Mouse (Mus musculus) embryonic facial prominence, embryonic 15.5 days (tissue): ENCODE data around the gene Map3k5. TPM values are rescaled to one million over a fixed set of nuclear protein-coding genes. Genes with fewer than 3 reads are reported as not detected.

Experiments used
- ATAC-seq: fragments of 200-750 bp; cut with Nextera tagmentation; 2 replicates; pipeline ENCODE4 v1.8.0; 2017; ENCODE audit warnings: low read depth, moderate TSS enrichment; ENCODE audit not compliant: insufficient number of reproducible peaks, low FRiP score, low TSS enrichment
- H3K27ac ChIP-seq: fragments of 300-500 bp; sonication (generic); replicated peaks from 2 replicates; pipeline ENCODE4 v1.5.1; 2015; ENCODE audit warnings: mild to moderate bottlenecking, inconsistent platforms
- H3K27me3 ChIP-seq: fragments of 300-500 bp; sonication (generic); 2 replicates; pipeline ENCODE4 v1.6.1; 2015; ENCODE audit warnings: inconsistent platforms
- H3K36me3 ChIP-seq: fragments of 300-500 bp; sonication (generic); 2 replicates; pipeline ENCODE4 v1.6.1; 2015; ENCODE audit warnings: mild to moderate bottlenecking, inconsistent platforms
- H3K4me1 ChIP-seq: fragments of 300-500 bp; sonication (generic); 2 replicates; pipeline ENCODE4 v1.6.1; 2015; ENCODE audit warnings: inconsistent platforms
- H3K4me2 ChIP-seq: fragments of 300-500 bp; sonication (generic); replicated peaks from 2 replicates; pipeline ENCODE4 v1.6.1; 2015; ENCODE audit warnings: mild to moderate bottlenecking, inconsistent platforms
- H3K4me3 ChIP-seq: fragments of 300-500 bp; sonication (generic); replicated peaks from 2 replicates; pipeline ENCODE4 v1.5.1; 2015; ENCODE audit warnings: mild to moderate bottlenecking, inconsistent platforms
- H3K9ac ChIP-seq: fragments of 300-500 bp; sonication (generic); 2 replicates; pipeline ENCODE4 v1.6.1; 2015; ENCODE audit warnings: inconsistent platforms
- H3K9me3 ChIP-seq: fragments of 300-500 bp; sonication (generic); replicated peaks from 2 replicates; pipeline ENCODE4 v1.6.1; 2016; ENCODE audit warnings: inconsistent platforms
- WGBS: fragments of 180-500 bp; shearing (Covaris S2); methylation state at CpG from one replicate; pipeline ENCODE4 v1.1.7; 2015; 5-methylcytosine and 5-hydroxymethylcytosine counted together
- polyA plus RNA-seq: library from polyadenylated mRNA; unstranded; fragments of >200 nt; fragmentation: Nextera tagmentation; extraction: Ambion mirVana; gene quantifications from 2 replicates; pipeline ENCODE4 v1.2.1, GENCODE M21; 2015

Gene Map3k5
- polyA plus RNA-seq, 1 experiment from 2014 or later, result 2.1 TPM

DNA sequence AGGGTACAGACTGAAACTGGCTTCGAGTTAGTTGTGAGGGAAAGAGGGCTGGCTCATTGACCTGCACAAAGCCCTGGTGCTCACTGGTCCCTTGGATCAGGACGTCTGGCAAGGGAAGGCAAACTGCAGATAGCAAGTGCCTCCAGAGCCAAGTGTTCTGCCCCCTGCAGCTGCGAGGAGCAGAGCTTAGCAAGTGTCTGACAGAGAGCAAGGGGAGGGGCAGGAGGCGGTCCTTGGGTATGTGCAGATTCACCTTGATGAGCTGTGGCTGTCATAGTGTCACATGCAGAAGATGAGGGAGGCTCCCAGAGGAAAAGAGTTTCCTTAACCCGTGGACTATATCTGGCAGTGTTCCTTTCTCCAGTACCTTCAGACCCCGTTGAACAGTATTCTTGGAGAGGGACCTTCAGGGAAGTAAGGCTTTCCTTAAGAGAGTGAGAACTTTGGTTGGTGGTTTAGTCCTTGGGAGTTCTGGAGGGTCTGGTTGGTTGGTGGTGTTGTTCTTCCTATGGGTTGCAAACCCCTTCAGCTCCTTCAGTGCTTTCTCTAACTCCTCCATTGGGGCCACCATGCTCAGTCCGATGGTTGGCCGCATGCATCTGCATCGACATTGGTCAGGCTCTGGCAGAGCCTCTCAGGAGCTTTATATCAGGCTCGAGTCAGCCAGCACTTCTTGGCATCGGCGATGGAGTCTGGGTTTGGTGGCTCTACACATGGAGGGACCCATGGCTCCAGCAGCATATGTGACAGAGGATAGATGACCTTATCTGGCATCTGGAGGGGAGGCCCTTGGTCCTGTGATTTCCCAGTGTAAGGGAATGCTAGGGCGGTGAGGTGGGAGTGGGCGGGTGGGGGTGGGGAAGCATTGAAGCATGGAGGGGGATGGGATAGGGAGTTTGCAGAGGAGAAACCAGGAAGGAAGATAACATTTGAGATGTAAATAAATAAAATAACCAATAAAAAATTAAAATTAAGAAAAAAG, 60.5 kb downstream of the Map3k5 start:
- Histone ChIP-seq H3K9me3 (no peaks in the 10 kb centered on the region), H3K36me3 (no peaks in the 10 kb centered on the region), H3K27me3 (no peaks in the 10 kb centered on the region), H3K9ac (no peak overlapping the region), H3K27ac (no peak overlapping the region), H3K4me3 (no peak overlapping the region), H3K4me1 (no peaks in the 10 kb centered on the region), H3K4me2 (no peak overlapping the region)
- WGBS, result 70% methylated on average over 14 of the region's 14 CpGs
- ATAC-seq, result no peak

DNA sequence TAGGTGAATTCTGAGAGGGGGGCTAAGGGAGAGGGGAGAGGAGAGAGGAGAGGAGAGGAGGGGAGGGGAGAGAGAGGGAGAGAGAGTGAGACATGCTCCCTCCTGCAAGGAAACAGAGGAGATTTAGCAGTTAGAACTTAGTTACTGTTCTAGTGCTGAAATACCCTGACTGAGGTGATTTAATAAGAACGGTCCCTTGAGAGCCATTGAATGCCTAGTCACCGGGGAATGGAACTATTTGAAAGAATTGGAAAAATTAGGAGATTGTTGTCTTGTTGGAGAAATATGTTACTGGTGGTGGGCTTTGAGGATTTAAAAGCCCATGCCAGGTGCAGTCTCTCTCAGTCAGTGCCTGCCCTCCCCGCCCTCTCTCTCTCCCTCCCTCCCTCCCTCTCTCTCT, 61.9 kb downstream of the Map3k5 start:
- Histone ChIP-seq H3K4me3 (no peak overlapping the region), H3K4me2 (no peak overlapping the region), H3K27ac (no peak overlapping the region), H3K36me3 (no peaks in the 10 kb centered on the region), H3K9me3 (no peaks in the 10 kb centered on the region), H3K4me1 (no peaks in the 10 kb centered on the region), H3K27me3 (no peaks in the 10 kb centered on the region), H3K9ac (no peak overlapping the region)
- ATAC-seq, result no peak
- 69% methylated on average over 3 of the region's 3 CpGs for WGBS

DNA sequence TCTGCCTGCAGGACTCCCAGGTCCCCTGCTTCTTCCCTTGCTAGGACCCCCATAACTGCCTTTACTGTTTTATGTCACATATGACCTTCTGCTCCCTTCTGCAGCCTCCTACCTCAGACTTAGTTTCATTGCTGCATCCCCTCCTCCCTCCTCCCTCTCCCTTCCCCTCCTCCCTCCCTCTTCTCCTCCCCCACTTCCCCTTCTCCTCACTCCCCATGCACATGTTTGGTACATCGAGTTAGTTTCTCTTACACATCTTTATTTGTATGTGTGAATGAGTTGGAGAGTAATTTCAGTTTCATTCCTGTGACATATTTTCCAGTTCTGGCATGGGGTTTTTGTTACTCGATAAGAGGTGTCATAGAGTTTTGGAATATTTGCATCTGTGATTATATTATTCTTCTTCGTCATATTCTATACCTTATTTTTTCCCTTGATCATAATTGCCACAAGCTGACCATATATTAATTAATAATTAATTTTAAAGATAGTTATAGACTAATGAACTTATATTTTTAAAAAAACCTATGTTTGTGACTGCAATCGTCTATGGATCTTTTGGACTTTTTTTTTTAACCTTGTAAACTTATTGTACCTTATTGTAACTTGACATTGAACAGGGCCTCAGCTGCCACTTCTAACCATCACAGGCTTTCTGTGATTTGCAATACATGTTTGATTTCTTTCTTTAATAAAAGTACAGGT, 65.6 kb downstream of the Map3k5 start:
- H3K9me3 ChIP-seq, result no peaks in the 10 kb centered on the region
- no peak for ATAC-seq
- H3K4me2 ChIP-seq, result no peak overlapping the region
- no peak overlapping the region for H3K9ac ChIP-seq
- H3K27me3 ChIP-seq, result no peaks in the 10 kb centered on the region
- no peak overlapping the region for H3K4me3 ChIP-seq
- 62% methylated on average over 4 of the region's 4 CpGs for WGBS
- no peak overlapping the region for H3K27ac ChIP-seq
- H3K36me3 ChIP-seq, result no peaks in the 10 kb centered on the region
- 0 out of 2 replicates have a peak, but pooled peaks cover 8% of the 10 kb centered on the region for H3K4me1 ChIP-seq

DNA sequence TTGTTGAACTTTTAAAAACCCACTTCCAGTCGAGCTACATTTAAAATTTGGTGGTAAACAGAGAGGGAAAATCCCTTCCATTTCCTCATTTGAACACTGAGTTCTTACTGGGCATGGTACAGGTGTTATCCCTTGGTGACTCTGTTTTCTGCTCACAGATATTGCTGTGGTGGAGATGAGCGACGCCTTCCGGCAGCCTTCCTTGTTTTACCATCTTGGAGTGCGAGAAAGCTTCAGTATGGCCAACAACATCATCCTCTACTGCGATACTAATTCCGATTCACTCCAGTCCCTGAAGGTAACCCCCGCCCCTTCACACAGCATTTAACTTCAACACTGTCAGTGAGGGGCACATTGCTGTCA, 66.1 kb downstream of the Map3k5 start:
- no peak for ATAC-seq
- H3K4me1 ChIP-seq, result 0 out of 2 replicates have a peak, but pooled peaks cover 8% of the 10 kb centered on the region
- H3K36me3 ChIP-seq, result no peaks in the 10 kb centered on the region
- no peak overlapping the region for H3K4me3 ChIP-seq
- H3K27ac ChIP-seq, result no peak overlapping the region
- 63% methylated on average over 8 of the region's 8 CpGs for WGBS
- no peaks in the 10 kb centered on the region for H3K9me3 ChIP-seq
- H3K4me2 ChIP-seq, result no peak overlapping the region
- H3K9ac ChIP-seq, result no peak overlapping the region
- H3K27me3 ChIP-seq, result no peaks in the 10 kb centered on the region

DNA sequence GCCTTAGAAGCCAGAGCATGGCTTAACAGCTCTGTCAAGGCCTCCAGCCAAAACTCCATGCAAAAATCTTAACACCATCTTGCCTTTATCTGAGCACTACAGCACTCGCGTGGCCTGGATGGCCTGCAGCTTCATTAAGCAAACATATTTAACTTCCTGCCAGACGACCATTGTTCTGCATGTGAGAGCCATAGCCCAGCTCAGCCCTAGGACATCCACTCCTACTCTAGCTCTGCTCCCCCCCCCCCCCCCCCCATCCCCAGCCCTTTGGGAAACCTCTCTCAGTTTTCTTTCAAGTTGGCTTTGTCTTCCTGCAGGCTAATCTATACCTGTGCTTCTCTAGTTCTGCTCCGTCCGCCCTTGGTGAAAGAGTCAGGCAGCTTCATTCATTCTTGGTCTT, 67.7 kb downstream of the Map3k5 start:
- no peak overlapping the region for H3K9ac ChIP-seq
- 26% methylated on average over 5 of the region's 5 CpGs for WGBS
- H3K4me2 ChIP-seq, result no peak overlapping the region
- H3K4me1 ChIP-seq, result 0 out of 2 replicates have a peak, but pooled peaks cover 8% of the 10 kb centered on the region
- ATAC-seq, result no peak
- H3K36me3 ChIP-seq, result no peaks in the 10 kb centered on the region
- no peak overlapping the region for H3K4me3 ChIP-seq
- H3K27ac ChIP-seq, result no peak overlapping the region
- no peaks in the 10 kb centered on the region for H3K9me3 ChIP-seq
- no peaks in the 10 kb centered on the region for H3K27me3 ChIP-seq

DNA sequence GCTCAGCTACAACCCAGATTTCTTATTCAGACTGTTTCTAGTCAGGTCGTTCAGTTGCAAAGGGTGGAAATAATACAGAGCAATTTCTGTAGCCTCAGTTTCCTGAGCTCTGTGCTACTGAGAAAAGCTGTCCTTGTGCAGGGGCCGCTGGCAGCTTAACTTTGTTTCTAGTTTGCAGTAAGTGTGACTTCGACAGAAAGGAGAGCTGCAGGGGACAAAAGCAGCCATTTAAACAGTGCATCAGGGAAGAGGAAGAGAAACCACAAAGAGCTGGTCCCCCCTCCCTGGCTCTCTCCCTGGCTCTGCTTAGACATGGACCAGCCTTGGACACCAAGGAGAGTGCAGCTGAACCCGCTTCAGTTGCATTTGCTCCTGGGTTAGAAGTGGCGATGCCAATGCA, 68.7 kb downstream of the Map3k5 start:
- H3K9me3 ChIP-seq, result no peaks in the 10 kb centered on the region
- no peak overlapping the region for H3K4me3 ChIP-seq
- no peak overlapping the region for H3K4me2 ChIP-seq
- H3K9ac ChIP-seq, result no peak overlapping the region
- no peak overlapping the region for H3K27ac ChIP-seq
- WGBS, result 37% methylated on average over 5 of the region's 5 CpGs
- H3K4me1 ChIP-seq, result 0 out of 2 replicates have a peak, but pooled peaks cover 8% of the 10 kb centered on the region
- ATAC-seq, result no peak
- no peaks in the 10 kb centered on the region for H3K27me3 ChIP-seq
- H3K36me3 ChIP-seq, result no peaks in the 10 kb centered on the region

DNA sequence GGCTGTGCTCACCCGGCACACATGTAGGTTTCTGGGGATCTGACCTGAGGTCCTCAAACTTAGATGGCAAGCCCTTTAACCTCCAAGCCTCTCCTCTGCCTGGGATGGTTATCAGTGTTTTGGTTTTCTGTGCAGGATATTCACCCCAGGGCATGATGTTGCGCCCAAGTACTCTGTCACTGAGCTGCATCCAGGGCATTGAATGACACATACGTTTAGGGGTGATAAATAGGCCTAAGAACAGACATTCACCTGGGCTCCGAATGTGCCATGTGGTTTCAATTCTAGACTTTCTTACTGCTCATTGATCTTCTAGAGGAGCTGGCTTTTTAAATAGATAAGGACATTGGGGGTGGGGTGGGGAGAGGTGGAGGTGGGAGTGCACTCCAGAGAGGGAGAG, 70.5 kb downstream of the Map3k5 start:
- 51% methylated on average over 4 of the region's 4 CpGs for WGBS
- Histone ChIP-seq H3K9me3 (no peaks in the 10 kb centered on the region), H3K4me3 (no peak overlapping the region), H3K27me3 (no peaks in the 10 kb centered on the region), H3K9ac (no peak overlapping the region), H3K4me1 (0 out of 2 replicates have a peak, but pooled peaks cover 8% of the 10 kb centered on the region), H3K4me2 (no peak overlapping the region), H3K27ac (no peak overlapping the region), H3K36me3 (no peaks in the 10 kb centered on the region)
- ATAC-seq, result no peak

DNA sequence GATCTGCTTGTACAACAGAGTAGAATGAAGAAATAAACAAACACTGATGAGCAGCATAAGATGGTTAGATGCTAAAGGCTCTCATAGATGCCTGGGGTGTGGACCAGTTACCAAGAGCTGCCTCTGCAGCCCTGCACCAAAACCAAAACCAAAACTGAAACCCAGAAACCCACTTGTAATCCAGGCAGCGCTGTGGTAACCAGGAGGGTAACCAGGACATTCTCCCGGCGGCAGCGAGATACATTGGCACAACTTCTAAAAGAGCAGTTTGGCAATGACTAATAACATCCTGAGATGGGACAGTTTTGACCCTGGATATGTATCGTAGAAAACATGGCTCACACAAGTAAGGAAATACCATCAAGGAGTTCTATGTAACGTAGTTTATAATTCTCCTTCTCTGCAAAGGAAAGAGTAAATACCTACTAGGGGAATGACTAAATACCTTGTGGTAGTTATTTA, 71.2 kb downstream of the Map3k5 start:
- no peaks in the 10 kb centered on the region for H3K36me3 ChIP-seq
- 91% methylated on average over 6 of the region's 6 CpGs for WGBS

DNA sequence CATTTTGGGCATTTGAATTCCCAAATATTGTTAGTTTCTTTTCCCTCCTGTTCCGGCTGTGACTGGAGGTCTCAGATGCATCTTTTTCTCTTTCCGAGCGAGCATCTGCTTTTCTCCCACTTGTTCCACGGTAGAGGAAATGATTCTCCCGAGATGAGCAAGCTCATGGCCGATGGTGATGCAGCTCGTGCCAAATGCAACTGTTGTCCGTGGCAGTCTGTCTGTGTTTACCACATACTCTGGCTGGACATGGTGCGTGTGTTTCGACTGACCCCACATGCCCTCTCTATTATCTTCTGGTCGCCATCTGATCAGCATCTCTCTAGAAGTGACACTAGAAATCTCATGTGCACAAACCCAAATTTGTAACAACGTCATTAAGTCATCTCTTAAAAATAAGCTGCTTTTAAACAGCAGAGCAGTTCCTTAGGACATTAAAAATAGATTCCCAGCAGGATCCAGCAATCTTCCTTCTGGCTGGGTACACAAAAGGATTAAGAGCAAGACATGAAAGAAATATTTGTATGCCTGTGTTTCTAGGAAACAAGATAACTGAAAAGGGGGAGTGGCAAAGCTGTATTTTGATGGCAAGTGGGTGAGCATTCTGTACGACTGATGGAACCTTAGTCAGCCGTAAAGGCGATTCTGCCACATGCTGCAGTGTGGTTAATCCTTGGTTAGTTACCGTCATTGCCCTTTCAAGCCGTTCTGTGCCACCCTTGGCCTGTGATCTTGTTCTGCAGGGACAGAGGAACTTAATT, 72.2 kb downstream of the Map3k5 start:
- no peak overlapping the region for H3K9ac ChIP-seq
- WGBS, result 73% methylated on average over 17 of the region's 17 CpGs

More for the DNA sequence above, 71.2 kb downstream of the Map3k5 start:
- Histone ChIP-seq H3K4me3 (no peak overlapping the region), H3K9ac (no peak overlapping the region), H3K27me3 (no peaks in the 10 kb centered on the region), H3K9me3 (no peaks in the 10 kb centered on the region), H3K4me1 (0 out of 2 replicates have a peak, but pooled peaks cover 8% of the 10 kb centered on the region), H3K27ac (no peak overlapping the region), H3K4me2 (no peak overlapping the region)
- ATAC-seq, result no peak

DNA sequence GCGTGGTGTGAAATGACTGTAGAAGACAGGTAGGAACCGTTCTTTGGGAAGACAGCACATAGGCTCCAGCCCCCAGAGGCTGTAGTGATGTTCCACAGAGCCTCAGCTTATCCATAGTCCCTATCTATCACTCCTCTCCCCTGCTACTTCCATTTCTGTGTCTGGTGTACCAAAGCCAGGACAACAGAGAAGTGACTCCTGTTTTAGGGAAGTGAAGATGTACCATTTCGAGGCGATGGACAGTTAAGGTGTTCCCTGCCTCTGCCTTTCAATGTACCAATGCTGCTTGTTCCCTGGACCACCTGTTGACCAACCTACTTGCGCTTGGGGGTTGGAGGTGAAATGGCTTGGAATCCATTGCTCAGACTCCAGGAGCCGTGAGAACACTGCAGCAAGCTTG, 75.0 kb downstream of the Map3k5 start:
- Histone ChIP-seq H3K4me2 (no peak overlapping the region), H3K9me3 (no peaks in the 10 kb centered on the region), H3K36me3 (no peaks in the 10 kb centered on the region), H3K27me3 (no peaks in the 10 kb centered on the region), H3K27ac (no peak overlapping the region), H3K4me3 (no peak overlapping the region), H3K4me1 (no peaks in the 10 kb centered on the region), H3K9ac (no peak overlapping the region)
- no peak for ATAC-seq
- 90% methylated on average over 6 of the region's 6 CpGs for WGBS

More for the DNA sequence above, 72.2 kb downstream of the Map3k5 start:
- no peak overlapping the region for H3K4me2 ChIP-seq
- H3K27ac ChIP-seq, result no peak overlapping the region
- no peaks in the 10 kb centered on the region for H3K36me3 ChIP-seq
- ATAC-seq, result no peak
- no peaks in the 10 kb centered on the region for H3K27me3 ChIP-seq
- no peaks in the 10 kb centered on the region for H3K9me3 ChIP-seq
- H3K4me3 ChIP-seq, result no peak overlapping the region
- H3K4me1 ChIP-seq, result 0 out of 2 replicates have a peak, but pooled peaks cover 6% of the 10 kb centered on the region

DNA sequence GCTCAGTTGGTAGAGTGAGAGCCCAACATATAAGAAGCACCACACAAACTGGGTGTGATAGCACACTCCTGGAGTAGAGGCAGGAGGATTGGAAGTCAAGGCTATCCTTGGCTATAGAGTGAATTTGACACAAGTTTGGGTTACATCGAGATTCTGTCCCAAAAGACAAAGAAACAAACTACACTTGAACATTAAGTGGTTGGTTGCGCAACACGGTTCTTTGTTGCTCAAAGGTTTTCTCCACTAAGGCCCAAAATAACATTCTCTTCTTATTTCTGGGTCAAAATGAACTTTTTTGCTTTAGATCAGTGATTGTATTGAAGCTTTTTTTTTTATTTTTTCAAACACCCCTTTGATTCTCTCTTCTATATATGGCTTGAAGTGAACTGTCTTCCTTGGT, 75.7 kb downstream of the Map3k5 start:
- no peak overlapping the region for H3K9ac ChIP-seq
- no peaks in the 10 kb centered on the region for H3K27me3 ChIP-seq
- H3K4me3 ChIP-seq, result no peak overlapping the region
- no peak overlapping the region for H3K4me2 ChIP-seq
- no peak for ATAC-seq
- H3K36me3 ChIP-seq, result no peaks in the 10 kb centered on the region
- no peaks in the 10 kb centered on the region for H3K4me1 ChIP-seq
- WGBS, result 94% methylated on average over 3 of the region's 3 CpGs
- no peak overlapping the region for H3K27ac ChIP-seq
- no peaks in the 10 kb centered on the region for H3K9me3 ChIP-seq
